Mouse (Mus musculus) liver, embryonic 18 days (tissue): Measurements from ENCODE around the gene Cylc2. TPM values are rescaled to one million over a fixed set of nuclear protein-coding genes. Genes with fewer than 3 reads are reported as not detected.

Source experiments
- polyA plus RNA-seq: library from polyadenylated mRNA; depleted of rRNA; stranded (reverse); fragments of >200 nt; gene quantifications from 2 replicates; pipeline ENCODE4 v1.2.3, GENCODE M21; 2012; rRNA removed

The Cylc2 gene
- polyA plus RNA-seq, result not detected in 2 replicates

GRCm38 (mm10) chr4:51216378-51216777 lies at the start of gene Cylc2:
TSS of gene Cylc2 (plus strand) at chr4:51216678.

